Mouse (Mus musculus) erythroblast, embryonic 14.5 days (primary cell): ENCODE results near the gene Cpt2. TPM values are rescaled to one million over a fixed set of nuclear protein-coding genes. Genes with fewer than 3 reads are reported as not detected.

Experiments used
- H3K27me3 ChIP-seq: 2 replicates; pipeline ENCODE4 v1.6.1; 2012; ENCODE audit warnings: inconsistent platforms; ENCODE audit not compliant: control insufficient read depth
- H3K36me3 ChIP-seq: 2 replicates; pipeline ENCODE4 v1.6.1; 2012; ENCODE audit warnings: mild to moderate bottlenecking, inconsistent platforms; ENCODE audit not compliant: control insufficient read depth
- H3K4me1 ChIP-seq: 2 replicates; pipeline ENCODE4 v1.6.1; 2012; ENCODE audit warnings: inconsistent platforms; ENCODE audit not compliant: control insufficient read depth
- H3K4me3 ChIP-seq: replicated peaks from 2 replicates; pipeline ENCODE3; 2012; ENCODE audit warnings: moderate library complexity, mild to moderate bottlenecking, inconsistent platforms
- H3K9me3 ChIP-seq: 2 replicates; pipeline ENCODE4 v1.6.1; 2012; ENCODE audit warnings: low read length, inconsistent platforms, mixed read lengths; ENCODE audit not compliant: control insufficient read depth
- GATA1 ChIP-seq: IDR thresholded peaks from 2 replicates; pipeline ENCODE4 v1.6.1; 2012; ENCODE audit warnings: low read length, inconsistent platforms, mixed read lengths
- TAL1 ChIP-seq: IDR thresholded peaks from 3 replicates; pipeline ENCODE4 v1.6.1; 2012; ENCODE audit warnings: low read length, inconsistent platforms, mixed read lengths
- polyA plus RNA-seq: library from polyadenylated mRNA; stranded (reverse); fragments of >175 nt; gene quantifications from 2 replicates; pipeline ENCODE4 v1.2.3, GENCODE M21; 2012

Cpt2 gene
- polyA plus RNA-seq, 1 experiment = 6.6 TPM

GRCm38 (mm10) chr4:107856958-107857686 lies 66.3 kb downstream of the Cpt2 start:
- peaks cover 89% of the 10 kb centered on the region for H3K36me3 ChIP-seq
- no peaks in the 10 kb centered on the region for H3K9me3 ChIP-seq
- H3K4me3 ChIP-seq = no peak overlapping the region
- TF ChIP-seq GATA1 (no peak), TAL1 (no peak)
- no peaks in the 10 kb centered on the region for H3K27me3 ChIP-seq
- H3K4me1 ChIP-seq = no peaks in the 10 kb centered on the region

Other genes with a start within 250 kb of the Cpt2 start
- gene Dmrtb1, start 239.4 kb downstream of the Cpt2 start, polyA plus RNA-seq = 0.04 and 0.05 TPM in 2 replicates
- gene Lrp8, start 121.3 kb downstream of the Cpt2 start, polyA plus RNA-seq = 1.4 and 2.1 TPM in 2 replicates
- gene Magoh, start 43.9 kb downstream of the Cpt2 start, polyA plus RNA-seq = 0.84 and 0.89 TPM in 2 replicates
- gene 0610037L13Rik, start 33.8 kb downstream of the Cpt2 start, polyA plus RNA-seq = 0.16 and 0.20 TPM in 2 replicates
- not detected in 2 replicates for gene Slc1a7, start 44.7 kb upstream of the Cpt2 start, polyA plus RNA-seq
- 0.22 and 0.23 TPM in 2 replicates for gene Podn, start 172.8 kb upstream of the Cpt2 start, polyA plus RNA-seq
- gene Scp2, start 221.4 kb upstream of the Cpt2 start, polyA plus RNA-seq = 3.0 and 3.9 TPM in 2 replicates
- 0.08 and 0.18 TPM in 2 replicates for gene Echdc2, start 241.8 kb upstream of the Cpt2 start, polyA plus RNA-seq